Mouse (Mus musculus) adrenal gland, adult 18-20 months (tissue): ENCODE measurements at regions not wholly inside any gene's neighbourhood (a gene's known extent, or its start where the extent isn't known, plus 50 kb on each side); places are given as distances from the start of the nearest gene placed in this dataset.

Experiments used
- DNase-seq, 2 experiments: peaks; one replicate each; pipeline ENCODE4 v3.0.0; 2021 to 2022; ENCODE audit warnings: low spot score in 2 of 2

DNA sequence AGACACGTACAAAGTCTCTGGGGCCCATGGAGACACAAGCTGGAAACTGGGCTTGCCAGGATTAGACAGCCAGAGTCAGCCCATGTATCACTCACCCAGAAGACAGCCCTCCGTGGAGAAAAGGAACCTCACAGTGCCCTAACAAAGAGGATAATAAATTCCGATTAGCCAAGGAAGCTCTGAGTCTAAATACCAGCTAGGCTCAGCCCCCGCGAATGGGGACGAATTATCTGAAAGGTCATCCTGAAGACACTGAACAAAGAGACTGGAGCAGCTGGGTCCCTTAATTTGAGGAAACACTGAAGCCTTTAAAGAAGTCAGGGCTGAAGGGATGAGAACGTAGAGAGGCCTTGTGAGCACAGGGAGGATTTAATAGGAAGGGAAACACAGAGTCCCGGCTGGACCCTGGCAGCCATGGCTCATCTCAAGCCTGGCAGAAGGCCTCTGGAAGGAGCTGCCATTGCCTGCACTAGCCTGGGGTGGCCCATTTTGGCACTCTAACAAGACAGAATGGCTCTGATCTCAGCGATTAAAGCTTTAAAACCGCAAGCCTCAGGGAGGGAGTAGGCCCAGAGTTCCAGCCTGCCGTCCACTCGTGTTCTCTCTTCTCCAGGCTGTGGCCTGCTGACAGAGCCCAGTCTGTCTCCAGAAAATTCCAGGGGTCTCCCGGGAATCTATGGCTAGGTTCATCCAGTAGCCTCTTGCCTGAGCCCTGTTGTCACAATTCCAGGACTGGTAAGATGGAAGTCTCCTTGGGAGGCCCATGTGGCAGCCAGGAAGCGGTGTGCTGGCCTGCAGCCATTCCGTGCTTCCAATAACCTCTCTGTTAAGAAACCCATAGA is 343.0 kb upstream of the Zfp462 start:
- DNase-seq = no peak

DNA sequence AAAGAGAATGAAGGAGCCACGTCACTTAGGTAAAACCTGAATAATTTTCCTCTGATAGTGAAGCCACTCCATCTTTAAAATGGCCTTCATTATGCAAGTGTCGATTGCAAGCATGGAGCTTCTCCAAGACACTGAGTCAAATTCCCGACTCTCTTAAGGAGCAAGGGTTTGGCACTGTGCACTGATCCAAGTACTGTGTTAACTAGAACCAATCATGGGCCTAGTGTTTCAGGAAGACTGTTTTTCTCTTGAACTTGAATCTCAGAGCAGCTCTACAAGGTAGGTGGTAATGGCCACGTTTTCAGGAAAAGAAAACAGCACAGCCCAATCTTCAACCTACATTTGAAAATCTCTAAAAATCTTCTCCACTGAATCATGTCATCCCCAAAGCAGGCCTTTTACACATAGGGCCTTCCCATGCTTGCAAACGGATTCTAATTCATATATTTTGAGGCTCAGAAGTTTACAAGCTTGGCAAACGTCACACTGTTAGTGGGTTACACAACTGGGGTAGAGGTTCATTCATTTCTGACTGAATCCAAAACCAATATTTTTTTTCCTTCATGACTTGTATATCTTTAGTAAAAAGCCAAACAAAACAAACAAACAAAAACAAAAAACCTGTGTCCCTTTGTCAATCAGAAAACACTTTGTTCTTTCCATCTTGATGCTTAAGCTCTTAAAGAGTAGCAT is 342.2 kb upstream of the Zfp462 start:
- no peak for DNase-seq

DNA sequence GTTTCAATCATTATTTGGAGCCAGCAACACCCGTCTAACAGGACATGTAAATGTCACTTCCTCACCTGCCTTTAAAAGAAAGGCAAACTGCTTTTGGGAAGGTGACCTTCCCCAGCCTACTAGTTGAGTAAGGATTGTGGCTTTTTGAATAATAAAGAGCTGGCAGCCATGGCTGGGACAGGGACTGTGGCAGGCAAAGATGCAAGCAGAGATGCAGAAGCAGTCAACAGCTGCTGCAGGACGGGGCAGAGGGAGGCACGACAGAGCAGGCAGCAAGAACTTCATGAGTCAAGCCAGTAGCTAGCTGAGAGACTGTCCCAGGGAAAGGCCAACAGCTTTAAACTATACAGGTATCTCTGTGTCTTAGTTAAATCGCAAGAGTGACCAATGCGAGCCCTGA is 334.7 kb upstream of the Zfp462 start:
- no peak for DNase-seq

DNA sequence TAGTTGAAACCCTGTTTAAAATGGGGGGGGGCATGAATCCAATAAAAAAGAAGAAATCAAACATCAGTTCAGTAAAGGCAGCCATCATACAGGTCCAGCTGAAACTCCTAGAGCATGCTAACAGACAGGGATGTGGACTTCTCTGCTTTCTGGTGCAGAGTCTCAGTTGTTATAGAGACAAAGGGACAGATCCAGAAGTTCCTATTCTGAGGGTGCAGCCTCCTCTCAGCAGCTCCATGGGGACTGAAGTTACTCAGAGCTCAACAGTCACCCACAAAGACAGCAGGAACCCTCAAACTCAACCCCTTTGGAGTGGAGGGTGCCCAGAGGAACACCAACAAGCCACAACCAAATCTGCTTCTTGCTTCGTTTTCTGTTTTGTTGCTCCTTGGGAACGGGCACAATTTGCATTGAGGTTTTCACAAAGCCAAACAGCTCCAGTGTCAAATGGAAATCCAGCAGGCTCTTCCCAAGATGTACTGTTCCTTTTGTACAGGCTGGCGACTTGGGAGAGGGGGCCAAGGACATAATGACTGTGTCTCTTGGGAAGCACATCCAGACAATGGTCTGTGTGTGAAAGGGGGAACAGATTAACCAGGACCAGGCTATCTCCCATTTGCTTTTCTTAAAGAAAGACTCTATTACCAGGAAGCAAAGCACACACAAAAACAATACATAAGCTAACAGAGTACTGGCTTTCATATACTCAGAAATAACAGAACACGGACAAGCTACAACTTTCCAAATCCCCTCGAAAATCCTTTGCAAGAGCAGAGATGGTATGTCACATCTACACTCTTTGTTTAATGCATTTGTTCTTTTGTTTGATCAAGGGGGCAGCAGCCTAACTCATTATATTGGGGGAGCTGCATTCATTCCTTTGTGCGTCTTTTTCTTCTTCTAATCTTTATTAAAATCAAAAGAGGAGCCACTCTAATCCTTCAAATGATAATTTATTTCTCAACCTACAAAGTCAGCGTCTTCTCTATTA is 332.6 kb upstream of the Zfp462 start:
- DNase-seq = no peak

DNA sequence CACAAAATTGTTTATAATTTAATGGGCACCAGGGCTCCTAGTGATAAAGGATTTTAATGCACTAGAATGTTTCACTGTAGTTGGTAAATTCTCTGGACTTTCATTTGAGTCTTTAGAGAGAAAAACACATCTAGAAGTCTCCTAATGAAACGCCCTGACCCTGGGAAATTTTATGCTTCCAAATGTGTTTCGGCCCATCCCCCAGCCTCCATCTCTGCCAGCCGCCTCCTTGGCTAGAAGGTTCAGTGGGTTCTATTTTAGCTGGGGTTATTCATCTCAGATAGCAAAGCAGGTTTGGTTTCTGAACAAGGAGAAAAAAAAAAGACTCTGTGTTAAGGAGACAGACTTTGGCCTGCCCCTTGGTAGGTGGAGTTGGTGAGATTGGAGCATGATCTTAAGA is 331.8 kb upstream of the Zfp462 start:
- DNase-seq = no peak

DNA sequence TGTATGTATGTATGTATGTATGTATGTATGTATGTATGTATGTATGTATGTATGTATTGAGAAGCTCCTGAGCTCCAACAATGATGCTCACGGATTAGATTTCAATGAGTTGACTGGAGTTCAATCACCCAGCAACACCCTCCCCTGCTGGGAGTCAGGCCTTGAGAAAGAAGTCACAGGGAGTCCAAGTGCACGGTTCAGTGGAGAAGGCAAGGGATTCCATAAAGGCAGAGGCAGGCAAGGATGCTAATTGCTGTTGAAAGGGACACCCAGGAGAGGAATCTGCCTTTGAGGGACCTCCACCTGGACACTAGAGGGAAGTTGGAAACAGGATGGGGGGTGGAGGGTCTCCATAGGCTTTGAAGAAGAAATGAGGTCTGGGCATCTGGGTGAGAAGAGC is 331.2 kb upstream of the Zfp462 start:
- DNase-seq = no peak

DNA sequence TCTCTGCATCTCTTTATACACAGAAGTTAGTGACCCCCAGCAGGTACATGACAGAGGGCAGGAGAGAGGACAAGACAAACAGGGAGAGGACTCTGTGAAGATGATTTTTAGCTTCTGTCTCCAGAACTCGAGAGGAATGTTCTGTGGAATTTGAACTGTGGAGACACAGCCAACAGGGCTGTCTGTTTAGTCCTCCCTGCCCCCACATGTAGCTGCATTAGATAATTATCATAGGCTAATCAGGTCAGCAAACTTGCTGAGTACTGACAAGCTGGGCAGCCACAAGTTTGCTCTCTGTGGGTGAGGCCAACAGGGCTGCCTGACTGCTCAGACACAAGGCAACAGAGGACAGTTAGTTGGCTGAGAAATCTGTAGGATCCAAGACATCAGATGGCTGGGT is 329.0 kb upstream of the Zfp462 start:
- no peak for DNase-seq

DNA sequence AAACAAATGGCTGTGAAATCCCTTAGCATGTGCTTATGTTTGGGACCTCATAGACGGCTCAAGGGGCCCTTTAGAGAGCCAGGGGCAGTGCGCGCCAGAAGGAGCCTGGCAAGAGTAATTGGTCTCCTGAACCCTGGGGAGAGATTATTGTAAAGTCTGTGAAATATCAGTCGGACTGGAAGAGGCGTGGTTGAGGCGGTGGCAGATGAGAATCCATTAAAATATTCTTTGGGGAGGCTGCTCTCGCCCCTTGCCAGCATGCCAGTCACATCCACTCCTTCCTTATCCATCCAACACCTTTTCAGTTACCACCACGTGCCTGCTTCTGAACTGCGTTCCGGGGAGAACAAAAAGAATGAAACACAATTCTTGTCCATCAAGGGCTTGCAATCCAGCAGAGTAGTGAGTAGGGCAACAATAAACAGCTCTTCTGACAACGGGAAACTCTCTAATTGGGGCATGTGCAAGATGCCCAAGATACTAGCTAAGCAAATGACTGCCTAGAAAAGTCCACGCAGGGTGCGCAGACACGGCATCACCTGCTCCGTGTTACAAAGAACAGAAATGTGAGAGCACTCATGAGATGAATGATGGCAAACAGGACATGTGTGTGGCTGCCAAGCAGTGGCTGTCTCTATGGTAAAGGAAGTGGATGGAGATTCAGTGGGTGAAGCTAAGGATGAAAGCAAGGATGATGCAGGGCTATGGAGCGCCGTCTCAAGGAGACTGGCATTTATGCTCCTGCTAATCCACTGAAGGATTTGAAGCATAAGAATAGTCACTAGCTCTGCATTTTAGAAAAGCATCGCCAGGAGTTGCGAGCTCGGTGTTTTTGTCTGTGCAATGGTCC is 320.6 kb upstream of the Zfp462 start:
- DNase-seq = no peak

DNA sequence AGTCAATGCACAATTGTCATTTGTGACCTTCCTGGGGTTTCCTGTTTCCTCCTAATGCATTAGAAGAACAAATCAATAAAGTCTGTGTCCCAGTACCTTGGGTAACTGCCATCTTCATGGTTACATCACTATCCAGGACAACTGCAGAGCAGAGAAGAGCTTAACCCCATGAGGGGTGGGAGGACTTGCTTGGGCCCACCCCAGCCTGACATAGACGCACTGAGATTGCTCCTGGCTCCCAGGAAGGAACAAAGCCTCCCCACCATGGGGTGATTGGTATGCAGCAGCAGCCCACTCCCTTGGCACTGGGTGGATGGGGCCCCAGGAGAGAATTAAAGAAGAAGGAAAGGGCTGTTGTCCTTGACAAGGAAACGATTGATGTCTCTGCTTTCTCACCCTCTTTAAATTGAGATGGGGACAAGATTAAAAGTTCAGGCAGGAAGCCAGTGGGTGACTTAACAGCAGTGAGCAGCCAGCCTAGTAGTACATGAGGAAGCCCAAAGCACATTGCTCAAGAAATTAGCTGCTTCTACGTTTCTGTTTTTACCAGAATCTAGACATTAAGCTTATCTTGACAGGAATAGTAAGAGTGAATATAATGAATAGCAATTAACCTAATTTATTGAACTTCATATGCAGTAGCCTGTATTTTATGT is 307.7 kb upstream of the Zfp462 start:
- no peak for DNase-seq

DNA sequence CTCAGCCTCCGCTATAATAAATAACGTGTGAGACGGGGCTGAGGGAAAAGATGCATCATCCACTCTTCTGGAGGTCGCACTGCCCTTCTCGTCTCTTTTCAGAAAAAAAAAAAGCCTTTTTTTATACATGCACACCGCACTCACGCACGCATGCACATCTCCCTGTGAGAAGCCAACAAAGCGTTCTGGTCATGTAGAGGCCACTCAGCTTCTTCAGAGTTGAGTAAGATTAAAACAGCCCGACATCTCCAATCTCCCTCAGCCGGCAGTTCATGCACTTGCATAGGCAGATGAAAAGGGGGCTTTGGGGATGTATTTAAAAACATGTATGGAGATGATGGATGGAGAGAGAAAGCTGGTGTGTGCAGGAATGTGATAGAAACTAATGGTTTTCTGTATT is 298.8 kb upstream of the Zfp462 start:
- DNase-seq = no peak

DNA sequence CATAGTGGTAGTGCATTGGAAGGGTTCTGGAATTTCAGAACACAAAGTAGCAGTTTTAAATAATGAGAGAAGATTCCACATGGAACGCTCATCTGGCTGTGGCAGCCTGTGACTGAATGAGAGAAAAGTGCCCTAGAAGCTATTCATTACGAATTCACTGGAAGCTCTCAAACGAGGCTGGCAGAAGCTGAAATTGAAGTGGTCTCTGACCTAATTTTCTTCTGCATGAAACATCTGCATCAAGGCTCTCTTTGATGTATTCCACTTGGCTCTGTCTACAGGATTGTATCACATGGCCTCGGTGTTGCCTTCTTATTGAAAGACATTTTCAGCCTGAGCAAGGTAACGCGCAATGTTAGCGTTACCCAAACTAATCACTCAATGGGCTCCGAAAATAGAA is 298.4 kb upstream of the Zfp462 start:
- DNase-seq = no peak

DNA sequence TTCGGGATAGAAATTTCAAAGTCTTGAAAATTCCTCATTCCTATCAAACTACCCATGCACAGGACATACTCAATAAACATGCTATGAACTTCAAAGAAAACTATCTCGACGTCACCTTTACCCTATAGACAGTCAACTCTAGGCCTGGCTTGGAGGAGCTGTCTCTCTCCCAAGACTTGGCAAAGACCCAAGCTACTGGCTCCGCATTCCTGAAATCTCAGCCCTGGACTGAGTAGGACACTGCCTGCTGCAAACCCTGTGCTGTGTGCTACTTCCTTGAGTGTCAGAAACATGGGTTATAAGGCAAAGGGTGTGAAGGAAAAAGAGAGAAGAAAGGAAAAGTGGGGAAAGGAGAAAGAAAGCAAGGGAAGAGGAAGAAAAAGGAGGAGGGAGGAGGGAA is 296.6 kb upstream of the Zfp462 start:
- no peak for DNase-seq

DNA sequence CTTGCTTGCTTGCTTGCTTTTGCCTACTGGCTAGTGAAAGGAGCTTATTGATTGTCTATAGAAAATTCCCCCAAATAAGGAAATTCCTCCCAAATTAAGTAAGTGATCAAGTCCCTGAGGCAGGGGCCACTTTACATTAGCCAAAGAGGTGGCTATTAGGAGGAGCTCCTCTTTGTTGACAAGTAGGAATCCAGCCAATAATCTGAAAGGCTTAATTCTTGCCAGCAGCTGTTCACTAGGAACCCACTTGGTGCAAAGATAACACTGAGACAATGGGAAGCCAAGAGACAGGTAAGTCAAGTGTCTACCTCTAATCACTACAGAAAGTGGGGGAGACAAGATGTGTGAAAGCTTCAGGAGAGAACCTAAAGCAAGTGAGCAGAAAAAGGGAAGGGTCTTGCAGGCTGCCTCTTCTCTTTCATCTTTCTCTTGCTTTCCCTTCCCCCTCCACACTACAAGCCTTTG is 293.2 kb upstream of the Zfp462 start:
- DNase-seq = no peak

DNA sequence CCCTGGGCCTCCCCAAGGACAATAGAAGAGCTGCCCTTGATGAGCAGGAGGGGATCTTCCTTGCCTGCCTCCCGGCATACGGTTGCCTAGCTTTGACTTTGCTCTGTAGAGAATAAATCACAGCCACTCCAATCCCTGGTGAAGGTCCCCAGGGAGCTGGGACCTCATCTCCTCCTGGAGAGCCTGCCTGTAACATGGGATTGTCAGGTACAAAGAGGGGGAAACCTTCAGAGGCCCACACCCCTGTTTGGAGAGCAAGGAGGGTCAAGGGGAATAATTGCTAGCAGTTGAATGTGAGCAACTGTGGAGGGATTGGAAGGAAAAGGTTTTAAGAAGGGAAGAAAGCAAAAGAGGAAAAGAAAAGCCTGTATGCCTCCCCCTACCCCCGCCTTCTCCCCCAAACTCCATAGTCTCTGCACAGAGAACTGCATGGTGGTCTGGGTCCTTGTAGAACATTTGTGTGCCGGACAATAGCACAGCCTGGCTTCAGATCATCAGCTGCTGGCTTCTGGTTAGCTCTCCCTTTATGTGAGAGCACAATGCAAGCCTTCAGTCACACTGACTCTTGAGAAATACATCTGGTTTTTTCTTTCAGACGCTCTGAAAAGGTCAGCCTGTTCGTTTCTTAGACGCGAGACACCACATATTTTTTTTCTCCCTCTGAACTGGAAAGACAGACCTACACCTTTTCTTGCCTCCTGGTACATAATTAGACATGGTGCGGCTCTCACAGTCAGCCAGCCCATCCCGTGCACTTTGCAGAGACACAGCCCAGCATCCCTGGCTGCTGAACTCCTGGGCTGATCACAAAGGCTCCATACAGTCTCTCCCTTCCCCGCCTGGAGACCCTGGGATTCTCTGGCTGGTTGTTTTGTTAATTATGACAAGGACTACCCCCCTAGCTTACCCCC is 292.5 kb upstream of the Zfp462 start:
- DNase-seq = no peak

DNA sequence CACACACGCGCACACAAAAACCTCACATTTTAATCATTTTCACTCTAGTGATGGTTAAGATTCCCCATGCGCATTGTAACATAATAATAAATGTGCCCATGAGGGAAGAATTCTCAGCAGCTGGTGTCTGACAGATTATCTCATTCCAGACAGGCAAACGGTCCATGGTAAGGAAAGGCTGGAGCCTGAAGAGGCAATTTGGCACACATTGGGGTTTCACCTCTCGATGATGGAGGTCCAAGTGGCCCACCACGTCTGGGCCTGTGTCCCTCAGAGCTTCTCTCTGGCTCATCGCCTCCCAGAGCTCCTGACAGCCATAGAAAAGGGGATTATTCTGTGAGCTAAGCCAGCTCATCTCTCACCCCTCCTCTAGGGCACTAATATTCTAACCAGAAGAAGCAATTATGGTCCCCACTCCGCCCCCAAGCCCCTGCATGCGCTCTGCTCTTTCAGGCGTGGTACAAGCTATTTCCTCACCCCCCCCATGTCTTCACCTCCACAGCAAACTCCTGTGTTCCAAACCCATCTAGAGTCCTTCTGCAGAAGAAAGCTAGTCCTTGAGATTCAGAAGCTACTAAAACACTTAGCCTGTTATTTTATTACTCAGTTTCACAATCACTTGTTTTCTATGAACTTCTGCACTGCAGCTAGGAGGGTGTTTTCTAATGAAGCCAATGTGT is 291.6 kb upstream of the Zfp462 start:
- DNase-seq = no peak
